Mouse (Mus musculus) granulocyte monocyte progenitor cell, adult 5-6 weeks (primary cell): ENCODE measurements around the gene Epb42. TPM values are rescaled to one million over a fixed set of nuclear protein-coding genes. Genes with fewer than 3 reads are reported as not detected.
A peak's percentile ranks its signal among the peaks of the same experiment; 100 is the strongest.
"Not testable (repeated sequence)": the region's sequence is repeated elsewhere in the genome, so short reads cannot be mapped to it uniquely, and the experiment has no call there.

Experiments
- ATAC-seq: replicated peaks from 2 replicates; pipeline ENCODE4 v1.8.0; 2016; ENCODE audit warnings: mild to moderate bottlenecking, moderate TSS enrichment, inconsistent platforms; ENCODE audit not compliant: poor library complexity, severe bottlenecking
- total RNA-seq, 2 experiments: library from RNA; stranded (forward) in 1 of 2; stranded (reverse) in 1 of 2; fragments of 200-712, 200-1000 nt in 1 of 2; fragments of >200 nt in 1 of 2; fragmentation: Nextera tagmentation in 1 of 2; gene quantifications; 2 replicates each; pipeline ENCODE4 v1.2.3; 2014 to 2017

Epb42 gene
- total RNA-seq, 2 experiments from 2014 or later = not detected

GRCm38 (mm10) chr2:121009071-121009677, 27.7 kb downstream of the Epb42 start:
- no peak for ATAC-seq

GRCm38 (mm10) chr2:121008664-121009007, 28.2 kb downstream of the Epb42 start:
- peak; percentile 5; the same call in 1 of the 2 replicates for ATAC-seq

GRCm38 (mm10) chr2:121007925-121008663, 28.8 kb downstream of the Epb42 start, which contains the start of gene Ccndbp1:
Gene Ccndbp1 (plus strand): TSS chr2:121008403.
- ATAC-seq = peak; percentile 98

- no peak for ATAC-seq
Observed at GRCm38 (mm10) chr2:121006986-121007385, 29.9 kb downstream of the Epb42 start.

GRCm38 (mm10) chr2:121004018-121004811, 32.7 kb downstream of the Epb42 start:
- ATAC-seq = no peak

- no peak for ATAC-seq
Observed at GRCm38 (mm10) chr2:121003586-121003985, 33.3 kb downstream of the Epb42 start.

- no peak for ATAC-seq
Observed at GRCm38 (mm10) chr2:120998863-120999262, 38.0 kb downstream of the Epb42 start.

GRCm38 (mm10) chr2:120996607-120997006, 40.3 kb downstream of the Epb42 start:
- ATAC-seq = not testable (repeated sequence)

- no peak for ATAC-seq
Observed at GRCm38 (mm10) chr2:120991196-120991595, 45.7 kb downstream of the Epb42 start.

GRCm38 (mm10) chr2:120985241-120985640, 51.6 kb downstream of the Epb42 start:
- ATAC-seq = no peak; the same call in 1 of the 2 replicates

- no peak for ATAC-seq
Observed at GRCm38 (mm10) chr2:120983611-120984010, 53.3 kb downstream of the Epb42 start.

- ATAC-seq = no peak
Observed at GRCm38 (mm10) chr2:120980861-120981260, 56.0 kb downstream of the Epb42 start.

GRCm38 (mm10) chr2:120979819-120980218, 57.1 kb downstream of the Epb42 start:
- no peak for ATAC-seq

GRCm38 (mm10) chr2:120978693-120979037, 58.2 kb downstream of the Epb42 start:
- peak; percentile 15; the same call in 1 of the 2 replicates for ATAC-seq

GRCm38 (mm10) chr2:120977926-120978692, 58.8 kb downstream of the Epb42 start:
- peak; percentile 61 for ATAC-seq

GRCm38 (mm10) chr2:120976990-120977925, 59.6 kb downstream of the Epb42 start, which contains the start of gene Tmem62:
Gene Tmem62 (plus strand): TSS chr2:120977017.
- peak; percentile 76 for ATAC-seq

GRCm38 (mm10) chr2:120976308-120976707, 60.6 kb downstream of the Epb42 start:
- ATAC-seq = 0 out of 2 replicates have a peak, but pooled peaks have one; percentile 29

- ATAC-seq = peak; percentile 38
Observed at GRCm38 (mm10) chr2:120972964-120973363, 63.9 kb downstream of the Epb42 start.

GRCm38 (mm10) chr2:120972257-120972656, 64.6 kb downstream of the Epb42 start:
- ATAC-seq = not testable (repeated sequence)
